Mouse (Mus musculus): ENCODE measurements around the gene Btg2.

Btg2 gene

DNA sequence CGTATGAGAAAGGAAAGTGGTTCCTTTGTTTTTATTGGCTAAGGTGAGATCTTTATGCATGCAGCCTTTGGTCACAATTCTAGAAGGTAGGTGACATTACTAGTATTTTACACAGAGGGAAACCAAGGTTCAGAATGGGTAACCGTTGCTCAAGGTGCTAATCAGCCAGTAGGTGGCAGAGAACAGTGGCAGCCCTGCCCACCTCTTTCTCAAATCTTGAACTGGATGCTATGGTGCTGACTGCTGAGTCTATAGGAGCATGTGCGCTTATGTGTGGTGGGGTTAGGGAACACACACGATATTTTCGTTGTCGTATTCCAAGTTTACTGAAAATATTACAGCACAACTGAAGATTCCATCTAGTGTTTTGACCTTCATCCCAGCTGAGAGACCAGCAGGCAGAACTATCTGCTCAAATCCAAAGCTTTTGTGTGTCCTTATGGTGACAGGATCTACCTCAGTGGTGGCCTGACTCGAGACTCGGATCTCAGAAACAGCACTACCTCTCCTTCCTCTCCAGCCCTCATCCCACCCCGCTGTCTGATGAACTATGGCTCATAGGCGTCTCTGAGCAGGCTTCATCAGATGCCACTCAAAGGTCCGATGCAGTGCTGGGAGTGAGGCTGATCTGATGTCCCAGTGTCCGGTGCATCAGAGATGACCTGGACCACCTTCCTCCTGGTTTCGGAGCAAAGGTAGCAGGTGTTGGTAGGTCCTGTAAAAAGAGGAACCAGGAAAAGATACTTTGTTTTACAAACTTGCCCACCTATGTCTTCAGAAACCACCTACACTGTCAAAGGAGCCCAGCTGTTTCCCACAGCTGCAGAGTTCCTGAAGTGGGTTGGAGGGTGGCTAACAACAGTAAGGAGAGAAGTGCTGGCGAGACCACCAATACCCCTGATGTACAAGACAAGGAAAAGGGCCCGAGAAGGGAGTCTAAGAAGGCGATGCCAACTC lies 18.9 kb downstream of the Btg2 start:
- ChIA-PET POLR2A (interaction anchor here (0.6 to 38.3 kb wide), 40 partner anchors 7 to 396 kb away, joined by 3 to 1738 read pairs (median 5); partner anchors contain the start of genes Btg2 (in 4 of the 4), Atp2b4 (in 1 of the 4) and Chit1 (in 1 of the 4)), CTCF (interaction anchor here (0.5 to 2.7 kb wide), 28 partner anchors 7 to 1868 kb away, joined by 3 to 17 read pairs (median 5); partner anchors contain the start of genes Chit1 (in 3 of the 4) and Btg2 (in 1 of the 4))

GRCm38 (mm10) chr1:134058870-134059269 lies 20.1 kb downstream of the Btg2 start:
- POLR2A ChIA-PET, result interaction anchor here in 3 of 4 experiments (0.6 to 38.3 kb wide), 9 partner anchors 8 to 212 kb away, joined by 3 to 1738 read pairs (median 5); partner anchors contain the start of genes Btg2 (in 2 of the 3) and Chil1 (in 1 of the 3)

DNA sequence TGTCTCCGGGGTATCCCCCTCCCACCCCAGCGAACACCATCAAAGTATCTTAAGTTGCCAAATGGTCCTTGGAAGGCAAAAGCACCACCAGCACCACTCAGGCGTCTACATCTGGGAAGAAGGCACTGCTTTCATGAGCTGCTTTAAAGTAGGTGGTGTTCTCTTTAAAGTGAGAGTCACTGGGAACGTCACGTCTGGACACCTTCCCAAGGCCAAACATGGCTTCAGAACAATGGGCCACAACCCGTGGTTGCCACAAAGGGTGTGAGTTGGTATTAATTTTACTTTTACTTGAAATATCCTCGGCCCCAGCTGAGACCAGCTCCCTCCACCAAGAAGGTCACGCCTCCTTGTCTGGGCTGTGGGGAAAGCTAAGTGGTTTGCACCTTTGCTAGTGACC lies 21.2 kb downstream of the Btg2 start:
- CTCF ChIA-PET, result interaction anchor here in 3 of 4 experiments (0.5 to 1.6 kb wide), 4 partner anchors 49 to 344 kb away, joined by 3 to 6 read pairs (median 4); partner anchors contain the start of gene Chit1 (in 1 of the 3)
- POLR2A ChIA-PET, result interaction anchor here in 3 of 4 experiments (0.7 to 38.3 kb wide), 7 partner anchors 9 to 166 kb away, joined by 3 to 1738 read pairs (median 6); partner anchors contain the start of gene Btg2 (in 3 of the 3)

More at GRCm38 (mm10) chr1:134058870-134059269, 20.1 kb downstream of the Btg2 start:
- CTCF ChIA-PET, result interaction anchor here in 3 of 4 experiments (0.5 to 0.7 kb wide), 5 partner anchors 24 to 573 kb away, joined by 3 to 5 read pairs (median 3); no protein-coding TSS in a partner anchor

DNA sequence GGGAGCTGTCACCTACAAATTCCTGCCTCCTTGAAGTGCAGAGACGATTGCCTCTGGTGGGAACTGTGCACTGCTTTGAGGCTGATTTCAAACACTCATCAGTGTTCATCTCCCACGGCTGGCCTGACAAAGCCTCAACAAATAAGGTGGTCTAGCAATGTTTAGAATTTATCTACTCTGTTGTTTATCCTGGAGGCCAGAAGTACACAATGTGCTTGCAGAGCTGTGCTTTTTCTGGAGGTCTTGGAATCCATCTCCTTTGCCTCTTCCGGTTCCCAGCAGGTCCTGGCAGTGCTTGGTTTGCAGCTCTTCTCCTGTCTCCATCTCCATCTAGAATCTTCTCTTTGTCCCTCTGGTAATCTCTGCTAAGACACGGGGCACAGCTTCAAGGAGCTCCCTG lies 22.6 kb downstream of the Btg2 start:
- POLR2A ChIA-PET, result interaction anchor here (0.6 to 38.3 kb wide), 22 partner anchors 11 to 477 kb away, joined by 3 to 1738 read pairs (median 7); partner anchors contain the start of genes Btg2 (in 3 of the 4) and Chit1 (in 2 of the 4)
- CTCF ChIA-PET, result interaction anchor here in 3 of 4 experiments (0.5 to 2.5 kb wide), 12 partner anchors 8 to 742 kb away, joined by 3 to 11 read pairs (median 4); partner anchors contain the start of gene Btg2 (in 1 of the 3)

GRCm38 (mm10) chr1:134055666-134056245 lies 23.2 kb downstream of the Btg2 start:
- ChIA-PET POLR2A (interaction anchor here (0.6 to 38.3 kb wide), 24 partner anchors 7 to 386 kb away, joined by 3 to 1738 read pairs (median 7); partner anchors contain the start of genes Btg2 (in 3 of the 4) and Chit1 (in 2 of the 4)), CTCF (interaction anchor here (0.5 to 3.0 kb wide), 21 partner anchors 8 to 741 kb away, joined by 3 to 18 read pairs (median 3); partner anchors contain the start of gene Btg2 (in 1 of the 4))

DNA sequence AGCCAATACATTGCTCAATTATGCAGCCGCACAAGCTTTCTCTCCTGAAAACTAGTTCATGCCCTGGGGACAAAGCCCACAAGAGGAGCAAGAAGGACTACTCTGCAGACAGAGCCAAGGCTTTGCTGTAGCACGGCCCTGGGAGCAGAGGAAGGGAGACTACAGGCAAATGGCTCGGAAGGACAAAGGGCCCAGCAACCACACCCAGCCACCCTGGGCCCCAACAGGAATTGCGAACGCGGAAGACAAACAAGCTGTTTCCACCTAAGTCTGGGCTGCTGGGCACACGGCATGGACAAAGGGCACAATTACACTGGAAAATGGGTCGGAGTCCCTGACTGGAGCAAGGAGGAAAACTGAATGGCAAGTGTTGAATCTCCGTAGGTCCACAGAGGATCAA lies 23.9 kb downstream of the Btg2 start:
- CTCF ChIA-PET, result interaction anchor here (0.6 to 3.6 kb wide), 18 partner anchors 9 to 694 kb away, joined by 3 to 25 read pairs (median 6); partner anchors contain the start of gene Chit1 (in 1 of the 4)

GRCm38 (mm10) chr1:134053207-134053606 lies 25.7 kb downstream of the Btg2 start:
- ChIA-PET CTCF (interaction anchor here (0.5 to 3.6 kb wide), 85 partner anchors 8 to 1826 kb away, joined by 3 to 50 read pairs (median 4); partner anchors contain the start of genes Chit1 (in 4 of the 4), Btg2 (in 2 of the 4) and Fmod (in 1 of the 4)), POLR2A (interaction anchor here (0.7 to 38.3 kb wide), 26 partner anchors 8 to 1032 kb away, joined by 3 to 1738 read pairs (median 6); partner anchors contain the start of genes Btg2 (in 4 of the 4) and Chit1 (in 2 of the 4))

More for the DNA sequence above, 23.9 kb downstream of the Btg2 start:
- POLR2A ChIA-PET, result interaction anchor here (0.6 to 38.3 kb wide), 19 partner anchors 8 to 134 kb away, joined by 3 to 1738 read pairs (median 13); partner anchors contain the start of genes Btg2 (in 3 of the 4) and Chit1 (in 2 of the 4)

GRCm38 (mm10) chr1:134049542-134049941 lies 29.4 kb downstream of the Btg2 start:
- ChIA-PET POLR2A (interaction anchor here in 3 of 4 experiments (0.6 to 3.9 kb wide), 10 partner anchors 12 to 382 kb away, joined by 3 to 18 read pairs (median 4); partner anchors contain the start of genes Btg2 (in 1 of the 3) and Chit1 (in 1 of the 3)), CTCF (interaction anchor here (0.6 to 1.9 kb wide), 13 partner anchors 11 to 439 kb away, joined by 3 to 5 read pairs (median 3); partner anchors contain the start of genes Chit1 (in 1 of the 4) and Prelp (in 1 of the 4))

- POLR2A ChIA-PET, result interaction anchor here in 2 of 4 experiments (1.0 to 1.9 kb wide), 6 partner anchors 19 to 380 kb away, joined by 3 to 12 read pairs (median 5); partner anchors contain the start of genes Btg2 (in 1 of the 2) and Chit1 (in 1 of the 2)
- CTCF ChIA-PET, result interaction anchor here (0.5 to 3.2 kb wide), 17 partner anchors 12 to 438 kb away, joined by 3 to 20 read pairs (median 4); partner anchors contain the start of genes Chit1 (in 1 of the 4) and Prelp (in 1 of the 4)
Measured at GRCm38 (mm10) chr1:134048759-134049158, 30.2 kb downstream of the Btg2 start.

DNA sequence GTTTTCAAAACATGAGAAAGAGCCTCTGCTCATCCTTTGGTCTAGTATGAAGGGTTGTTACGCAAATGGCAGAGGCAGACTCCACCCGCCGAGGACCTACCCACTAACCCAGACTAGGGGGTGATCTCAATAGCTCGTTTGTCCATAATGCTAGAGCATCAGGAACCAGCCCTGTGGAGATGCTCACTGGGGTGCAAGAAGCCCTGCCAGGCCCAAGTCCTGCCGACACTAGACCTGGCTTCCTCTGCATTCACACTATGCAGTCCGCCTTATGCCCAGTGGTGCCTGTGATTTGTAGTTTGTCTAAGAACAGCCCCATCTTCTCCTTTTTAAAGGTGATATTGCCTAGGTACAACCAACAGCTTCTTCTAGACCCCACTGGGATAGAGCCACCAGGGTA lies 31.5 kb downstream of the Btg2 start:
- CTCF ChIA-PET, result interaction anchor here (0.6 to 4.1 kb wide), 22 partner anchors 13 to 662 kb away, joined by 3 to 22 read pairs (median 4); partner anchors contain the start of gene Chit1 (in 1 of the 4)
- POLR2A ChIA-PET, result interaction anchor here in 2 of 4 experiments (0.6 to 3.2 kb wide), 14 partner anchors 12 to 1423 kb away, joined by 3 to 17 read pairs (median 4); partner anchors contain the start of gene Btg2 (in 2 of the 2)

DNA sequence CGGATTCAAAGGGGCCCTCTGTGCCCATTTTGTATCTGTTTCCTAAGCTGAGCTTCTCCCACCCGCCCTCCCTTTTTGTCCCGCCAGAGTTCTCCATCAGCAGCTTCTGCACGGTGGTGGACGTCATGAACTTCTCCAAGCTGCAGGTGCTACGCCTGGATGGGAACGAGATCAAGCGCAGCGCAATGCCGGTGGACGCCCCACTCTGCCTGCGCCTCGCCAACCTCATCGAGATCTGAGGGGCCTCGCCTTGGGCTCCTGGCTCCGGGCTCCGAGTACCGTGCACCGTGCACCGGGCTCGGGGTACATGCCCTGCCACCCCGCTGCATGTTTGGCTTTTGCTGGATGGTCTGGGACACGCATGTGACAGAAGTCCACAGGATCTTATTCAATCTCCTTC lies 32.5 kb downstream of the Btg2 start:
- ChIA-PET CTCF (interaction anchor here (0.5 to 4.1 kb wide), 57 partner anchors 8 to 1172 kb away, joined by 3 to 22 read pairs (median 4); partner anchors contain the start of genes Chit1 (in 2 of the 4), Atp2b4 (in 1 of the 4), Btg2 (in 1 of the 4) and Snrpe (in 1 of the 4)), POLR2A (interaction anchor here in 3 of 4 experiments (0.6 to 4.4 kb wide), 24 partner anchors 8 to 433 kb away, joined by 3 to 17 read pairs (median 4); partner anchors contain the start of genes Btg2 (in 3 of the 3) and Fmod (in 2 of the 3))

- POLR2A ChIA-PET, result interaction anchor here in 3 of 4 experiments (0.6 to 4.4 kb wide), 23 partner anchors 9 to 432 kb away, joined by 3 to 17 read pairs (median 4); partner anchors contain the start of genes Btg2 (in 3 of the 3) and Fmod (in 2 of the 3)
- CTCF ChIA-PET, result interaction anchor here (0.5 to 4.1 kb wide), 58 partner anchors 8 to 1881 kb away, joined by 3 to 22 read pairs (median 4); partner anchors contain the start of genes Chit1 (in 2 of the 4), Atp2b4 (in 1 of the 4), Btg2 (in 1 of the 4) and Fmod (in 1 of the 4)
Measured at GRCm38 (mm10) chr1:134045971-134046370, 32.9 kb downstream of the Btg2 start.

DNA sequence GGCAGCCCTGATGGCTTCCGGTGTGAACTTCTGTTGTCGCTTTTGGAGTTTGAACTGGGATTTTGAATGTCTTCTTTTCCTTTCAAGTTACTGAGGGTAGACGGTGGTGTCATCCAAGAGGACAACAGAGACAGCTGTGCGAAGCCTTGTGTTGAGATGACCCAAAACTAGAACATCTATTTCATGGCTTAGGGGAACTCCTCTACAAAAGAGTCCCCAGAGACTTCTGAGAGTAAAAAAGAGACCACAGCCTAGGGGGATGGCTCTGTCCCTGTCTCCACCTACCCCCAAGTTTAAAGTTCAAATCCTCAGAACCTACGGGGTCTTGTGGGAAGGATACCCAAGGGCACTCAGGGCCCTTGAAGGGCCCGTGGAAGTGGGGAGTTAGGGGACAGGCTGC lies 34.1 kb downstream of the Btg2 start:
- ChIA-PET CTCF (interaction anchor here in 3 of 4 experiments (0.6 to 4.1 kb wide), 8 partner anchors 10 to 308 kb away, joined by 4 to 22 read pairs (median 6); no protein-coding TSS in a partner anchor), POLR2A (interaction anchor here in 3 of 4 experiments (0.6 to 4.4 kb wide), 4 partner anchors 10 to 1030 kb away, joined by 3 to 15 read pairs (median 4); partner anchors contain the start of gene Btg2 (in 1 of the 3))

DNA sequence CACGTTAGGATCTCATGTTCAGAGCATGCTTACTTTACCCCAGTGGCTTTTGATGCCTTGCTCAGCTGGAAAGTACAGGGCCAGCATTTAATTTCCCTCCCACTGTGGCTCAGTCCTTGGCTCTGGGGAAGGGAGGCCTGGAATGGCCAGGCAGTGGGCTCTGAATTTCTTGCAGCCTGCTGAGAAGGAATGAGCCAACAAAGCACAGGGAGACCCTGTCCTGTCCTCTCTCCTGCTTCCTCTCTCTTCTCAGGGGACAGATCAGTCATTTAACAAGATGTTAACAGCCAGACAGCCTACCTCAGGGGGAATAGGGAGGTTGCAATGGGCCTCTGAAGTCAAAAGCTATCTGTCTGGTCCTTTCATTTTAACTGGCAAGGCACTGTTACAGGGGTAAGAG lies 36.6 kb downstream of the Btg2 start:
- ChIA-PET CTCF (interaction anchor here in 2 of 4 experiments (0.6 to 2.0 kb wide), 5 partner anchors 11 to 306 kb away, joined by 3 to 6 read pairs (median 3); no protein-coding TSS in a partner anchor), POLR2A (interaction anchor here in 1 of 4 experiments (0.6 kb wide), 1 partner anchor 26 kb away, joined by 3 read pairs; no protein-coding TSS in a partner anchor)

GRCm38 (mm10) chr1:134041900-134042299 lies 37.0 kb downstream of the Btg2 start:
- ChIA-PET CTCF (interaction anchor here in 3 of 4 experiments (0.6 to 1.1 kb wide), 3 partner anchors 11 to 187 kb away, joined by 3 read pairs; no protein-coding TSS in a partner anchor), POLR2A (interaction anchor here in 1 of 4 experiments (0.6 to 1.0 kb wide), 2 partner anchors 26 to 132 kb away, joined by 3 read pairs; no protein-coding TSS in a partner anchor)

GRCm38 (mm10) chr1:134039361-134039760 lies 39.6 kb downstream of the Btg2 start:
- POLR2A ChIA-PET, result interaction anchor here in 2 of 4 experiments (0.6 to 1.1 kb wide), 3 partner anchors 21 to 1754 kb away, joined by 3 to 5 read pairs (median 3); no protein-coding TSS in a partner anchor

More at GRCm38 (mm10) chr1:134039361-134039760, 39.6 kb downstream of the Btg2 start:
- CTCF ChIA-PET, result interaction anchor here in 1 of 4 experiments (1.2 kb wide), 1 partner anchor 103 kb away, joined by 4 read pairs; no protein-coding TSS in a partner anchor

All from embryonic stem cell, embryonic (primary cell).